Mouse (Mus musculus) spleen, adult 2 months (tissue): Measurements from ENCODE around the gene Klf15.

Experiments used
- CTCF ChIP-seq: fragments of 200-500 bp; IDR thresholded peaks from 2 replicates; pipeline ENCODE4 v1.5.1; 2011; ENCODE audit warnings: mild to moderate bottlenecking, inconsistent platforms; ENCODE audit not compliant: insufficient read depth, insufficient read length, insufficient replicate concordance; ENCODE audit errors: extremely low read depth
- POLR2A ChIP-seq: fragments of 200-500 bp; IDR thresholded peaks from 2 replicates; pipeline ENCODE4 v1.6.1; 2011; ENCODE audit warnings: low read depth, low read length, inconsistent platforms

DNA sequence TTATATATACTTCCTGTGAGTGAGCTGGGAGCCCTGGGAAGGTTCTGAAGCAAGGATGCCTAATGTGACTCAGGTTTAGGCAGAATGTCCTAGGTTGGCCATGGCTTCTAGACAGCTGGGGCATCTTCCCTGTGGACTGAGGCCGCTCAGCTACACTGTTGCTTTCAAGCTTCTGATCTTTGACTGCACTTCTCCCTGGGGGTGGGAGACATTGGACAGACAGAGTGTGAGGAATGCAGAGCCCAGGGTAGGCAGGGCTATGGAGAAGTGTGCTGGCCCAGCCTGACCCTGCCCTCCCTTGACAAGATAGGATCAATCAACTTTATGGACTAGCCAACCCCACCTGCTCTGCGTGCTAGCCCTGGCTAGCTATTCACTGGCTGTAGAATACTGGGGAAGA is 1.2 kb upstream of the Klf15 start:
- no peak for TF ChIP-seq CTCF
- TF ChIP-seq POLR2A, result no peak
